Mouse (Mus musculus): ENCODE data around the gene Zfp326.

- TF ChIP-seq CTCF (IDR thresholded peaks at IDR 0.05; ENCODE audit: low read depth) (no peak), EP300 (optimal IDR thresholded peaks at IDR 0.05) (no peak)
These were observed 11.0 kb downstream of the Zfp326 start for GRCm38 (mm10) chr5:105887317-105887716.
